Mouse (Mus musculus): ENCODE data around the gene Zfp65.
"Not testable (repeated sequence)": the region's sequence is repeated elsewhere in the genome, so short reads cannot be mapped to it uniquely, and the experiment has no call there.

The Zfp65 gene

GRCm38 (mm10) chr13:67728641-67729318 lies at the start of gene Zfp65:
Gene Zfp65 (minus strand): TSS chr13:67729173.
- DNase-seq (ENCODE audit: low read depth) = no peak

- no peak for DNase-seq (ENCODE audit: low read depth)
Measured at GRCm38 (mm10) chr13:67763031-67763768, 34.2 kb upstream of the Zfp65 start.

GRCm38 (mm10) chr13:67759966-67760365 lies 31.0 kb upstream of the Zfp65 start:
- DNase-seq (ENCODE audit: low read depth) = no peak

GRCm38 (mm10) chr13:67755761-67756160 lies 26.8 kb upstream of the Zfp65 start:
- no peak for DNase-seq (ENCODE audit: low read depth)

GRCm38 (mm10) chr13:67754333-67755306 lies 25.6 kb upstream of the Zfp65 start, which contains the start of gene Zfp85:
Gene Zfp85 (minus strand): TSS chr13:67755228.
- DNase-seq (ENCODE audit: low read depth) = peak; percentile 33

GRCm38 (mm10) chr13:67743896-67744295 lies 14.9 kb upstream of the Zfp65 start:
- no peak for DNase-seq (ENCODE audit: low read depth)

- DNase-seq (ENCODE audit: low read depth) = no peak
Measured at GRCm38 (mm10) chr13:67742941-67743340, 14.0 kb upstream of the Zfp65 start.

GRCm38 (mm10) chr13:67734391-67734790 lies 5.4 kb upstream of the Zfp65 start:
- not testable (repeated sequence) for DNase-seq (ENCODE audit: low read depth)

- DNase-seq (ENCODE audit: low read depth) = not testable (repeated sequence)
Measured at GRCm38 (mm10) chr13:67729441-67729840, 468 bp upstream of the Zfp65 start.

GRCm38 (mm10) chr13:67728106-67728505 lies 867 bp downstream of the Zfp65 start:
- no peak for DNase-seq (ENCODE audit: low read depth)

- not testable (repeated sequence) for DNase-seq (ENCODE audit: low read depth)
Measured at GRCm38 (mm10) chr13:67725331-67725730, 3.6 kb downstream of the Zfp65 start.

- DNase-seq (ENCODE audit: low read depth) = peak; percentile 79
Measured at GRCm38 (mm10) chr13:67723848-67724479, 5.0 kb downstream of the Zfp65 start.

GRCm38 (mm10) chr13:67686971-67687370 lies 42.0 kb downstream of the Zfp65 start, which contains the start of gene Zfp738:
Gene Zfp738 (minus strand): TSS chr13:67687071.
- no peak for DNase-seq (ENCODE audit: low read depth)

GRCm38 (mm10) chr13:67683841-67684240 lies 45.1 kb downstream of the Zfp65 start:
- DNase-seq (ENCODE audit: low read depth) = not testable (repeated sequence)

GRCm38 (mm10) chr13:67682959-67683735 lies 45.8 kb downstream of the Zfp65 start:
- DNase-seq (ENCODE audit: low read depth) = peak; percentile 74

- DNase-seq (ENCODE audit: low read depth) = no peak
Measured at GRCm38 (mm10) chr13:67674902-67675301, 54.1 kb downstream of the Zfp65 start.
